In genomic region chr1:144168921-144169320, GRCm38 (mm10) we compare ENCODE assay signal across 22 mouse cellular contexts. TPM values are rescaled to one million over a fixed set of nuclear protein-coding genes. Genes with fewer than 3 reads are reported as not detected.
"Had no signal": no experiment of that assay in that cellular context is flagged by ENCODE, and none has a peak within 500 bp of the region (broad histone marks: within the 10 kb centered on the region; RNA-seq: fewer than 3 reads in every experiment).

No protein-coding gene starts in this region.

- H3K27me3 ChIP-seq: liver, embryonic 13.5 days; midbrain, embryonic 12.5 days; midbrain, embryonic 15.5 days; neural tube, embryonic 12.5 days; neural tube, embryonic 15.5 days; stomach, embryonic 15.5 days had no signal

- H3K4me3 ChIP-seq: left cerebral cortex, adult 2 months; liver, embryonic 13.5 days; midbrain, embryonic 12.5 days; midbrain, embryonic 15.5 days; neural tube, embryonic 12.5 days; neural tube, embryonic 15.5 days; stomach, embryonic 15.5 days had no signal

- H3K27ac ChIP-seq: left cerebral cortex, adult 2 months; liver, embryonic 13.5 days; midbrain, embryonic 12.5 days; midbrain, embryonic 15.5 days; neural tube, embryonic 12.5 days; neural tube, embryonic 15.5 days; stomach, embryonic 15.5 days had no signal

- H3K4me1 ChIP-seq: liver, embryonic 13.5 days; midbrain, embryonic 12.5 days; midbrain, embryonic 15.5 days; neural tube, embryonic 12.5 days; neural tube, embryonic 15.5 days; stomach, embryonic 15.5 days had no signal

- H3K36me3 ChIP-seq: liver, embryonic 13.5 days; midbrain, embryonic 12.5 days; midbrain, embryonic 15.5 days; neural tube, embryonic 12.5 days; neural tube, embryonic 15.5 days; stomach, embryonic 15.5 days had no signal

- DNase-seq: kidney, adult 11 months; kidney, adult 9 months; kidney, postnatal 14 days; kidney, postnatal 4 days; layer of hippocampus, postnatal 36 days; liver, embryonic 13.5 days; lung, adult 2 months; lung, postnatal 14 days; lung, postnatal 4 days; thymus, postnatal 25 days had no signal

RNA-seq across cellular contexts. Expression of gene Rgs13, which starts 8.3 kb away (rescaled TPM):
- total RNA-seq: megakaryocyte progenitor cell, adult 5-6 weeks had no signal
- polyA plus RNA-seq: kidney, embryonic 16.5 days; limb, embryonic 11.5 days; liver, adult 2 months; liver, embryonic 13.5 days; liver, embryonic 16.5 days; lung, adult 2 months; spleen, adult 2 months had no signal
